Mouse (Mus musculus): Measurements from ENCODE around the gene Tmem63b. TPM values are rescaled to one million over a fixed set of nuclear protein-coding genes. Genes with fewer than 3 reads are reported as not detected.
A peak's percentile ranks its signal among the peaks of the same experiment; 100 is the strongest.

The Tmem63b gene
- polyA plus RNA-seq, 1 experiment from 2014 or later, result 52.7 TPM

- Histone ChIP-seq H3K4me3 (ENCODE audit: low read length) (no peak overlapping the region), H3K36me3 (ENCODE audit: control insufficient read depth, insufficient read depth, low read length) (no peaks in the 10 kb centered on the region), H3K4me2 (ENCODE audit: low read depth, low read length) (no peak overlapping the region), H3K27ac (ENCODE audit: low read length) (no peak overlapping the region), H3K27me3 (ENCODE audit: control insufficient read depth, insufficient read depth, low read depth, low read length) (peaks cover 10% of the 10 kb centered on the region), H3K4me1 (replicated peaks; ENCODE audit: control insufficient read depth, insufficient read depth, low read length) (peaks cover 15% of the 10 kb centered on the region), H3K9ac (ENCODE audit: low read length) (0 out of 2 replicates have a peak overlapping the region, but pooled peaks have one; percentile 22), H3K9me3 (ENCODE audit: control insufficient read depth, low read length) (no peaks in the 10 kb centered on the region)
- 37% methylated on average over 10 of the region's 10 CpGs for WGBS
- ATAC-seq (ENCODE audit: low read depth), result no peak
Measured at GRCm38 (mm10) chr17:45729387-45729786, 42.7 kb upstream of the Tmem63b start.

DNA sequence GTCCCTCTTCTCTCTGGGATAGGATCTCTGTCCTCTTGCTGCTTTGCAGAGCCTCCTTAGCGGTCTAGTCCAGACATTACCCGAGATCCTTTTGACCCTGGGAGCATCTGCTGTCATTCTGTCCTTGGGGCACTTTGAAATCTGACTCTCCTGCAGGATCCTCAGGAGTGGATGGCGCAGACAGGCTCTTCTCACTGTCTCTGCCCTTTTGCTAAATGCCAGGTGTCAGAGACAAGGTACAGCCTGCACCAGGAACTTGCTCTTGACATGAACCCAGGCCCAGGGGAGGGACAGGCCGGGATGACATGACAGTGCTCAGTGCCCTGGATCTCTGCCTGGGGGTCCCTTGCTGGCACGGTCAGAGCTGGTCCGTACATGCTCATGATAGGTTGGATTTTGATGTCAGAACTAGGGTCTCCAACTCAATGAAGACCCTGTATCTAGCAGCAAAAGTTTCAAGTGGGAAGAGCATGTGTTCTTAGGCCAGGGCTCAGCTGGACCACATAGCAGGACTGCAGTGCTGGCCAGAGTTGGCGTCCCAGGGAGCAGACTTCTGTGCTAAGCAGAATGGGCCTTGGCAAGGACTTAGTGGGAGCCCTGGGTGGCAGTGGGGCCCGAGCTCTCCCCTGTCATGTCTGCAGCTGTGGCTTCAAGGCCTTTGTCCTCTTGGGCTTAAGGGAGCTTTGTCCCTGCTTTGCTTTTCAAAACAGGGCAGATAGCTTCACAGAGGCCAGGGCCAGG, 41.4 kb upstream of the Tmem63b start:
- Histone ChIP-seq H3K4me3 (ENCODE audit: low read length) (no peak overlapping the region), H3K9me3 (ENCODE audit: control insufficient read depth, low read length) (no peaks in the 10 kb centered on the region), H3K36me3 (ENCODE audit: control insufficient read depth, insufficient read depth, low read length) (no peaks in the 10 kb centered on the region), H3K27ac (ENCODE audit: low read length) (no peak overlapping the region), H3K4me1 (replicated peaks; ENCODE audit: control insufficient read depth, insufficient read depth, low read length) (peaks cover 7% of the 10 kb centered on the region), H3K27me3 (ENCODE audit: control insufficient read depth, insufficient read depth, low read depth, low read length) (peaks cover 7% of the 10 kb centered on the region; the same call in 1 of the 2 replicates), H3K4me2 (ENCODE audit: low read depth, low read length) (no peak overlapping the region), H3K9ac (ENCODE audit: low read length) (no peak overlapping the region; the same call in 1 of the 2 replicates)
- no peak for ATAC-seq (ENCODE audit: low read depth)
- WGBS, result 44% methylated on average over 8 of the region's 8 CpGs

DNA sequence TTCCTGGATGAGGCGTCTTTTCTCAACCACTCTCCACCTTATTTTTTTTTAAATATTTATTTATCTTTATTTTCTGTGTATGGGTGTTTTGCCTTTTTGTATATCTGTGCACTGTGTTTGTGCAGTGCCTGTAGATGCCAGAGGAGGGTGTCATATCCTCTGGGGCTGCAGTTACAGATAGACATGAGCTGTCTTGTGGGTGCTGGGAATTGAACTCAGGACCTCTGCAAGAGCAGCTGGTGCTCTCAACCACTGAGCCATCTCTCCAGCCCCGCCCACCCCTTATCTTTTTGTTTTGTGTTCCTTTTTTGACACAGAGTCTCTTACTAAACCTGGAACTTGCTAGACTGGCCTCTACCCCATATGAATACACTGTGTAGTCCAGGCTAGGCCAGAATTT, 40.8 kb upstream of the Tmem63b start:
- Histone ChIP-seq H3K9me3 (ENCODE audit: control insufficient read depth, low read length) (no peaks in the 10 kb centered on the region), H3K4me3 (ENCODE audit: low read length) (no peak overlapping the region), H3K27me3 (ENCODE audit: control insufficient read depth, insufficient read depth, low read depth, low read length) (peaks cover 6% of the 10 kb centered on the region; the same call in 1 of the 2 replicates), H3K27ac (ENCODE audit: low read length) (no peak overlapping the region), H3K9ac (ENCODE audit: low read length) (no peak overlapping the region), H3K4me2 (ENCODE audit: low read depth, low read length) (no peak overlapping the region), H3K4me1 (replicated peaks; ENCODE audit: control insufficient read depth, insufficient read depth, low read length) (peaks cover 7% of the 10 kb centered on the region), H3K36me3 (ENCODE audit: control insufficient read depth, insufficient read depth, low read length) (no peaks in the 10 kb centered on the region)
- ATAC-seq (ENCODE audit: low read depth), result no peak
- 77% methylated on average over 2 of the region's 2 CpGs for WGBS

- Histone ChIP-seq H3K4me3 (ENCODE audit: low read length) (no peak overlapping the region), H3K4me1 (replicated peaks; ENCODE audit: control insufficient read depth, insufficient read depth, low read length) (peaks cover 7% of the 10 kb centered on the region), H3K27ac (ENCODE audit: low read length) (peak overlapping the region; percentile 66), H3K9me3 (ENCODE audit: control insufficient read depth, low read length) (no peaks in the 10 kb centered on the region), H3K4me2 (ENCODE audit: low read depth, low read length) (no peak overlapping the region), H3K27me3 (ENCODE audit: control insufficient read depth, insufficient read depth, low read depth, low read length) (0 out of 2 replicates have a peak, but pooled peaks cover 3% of the 10 kb centered on the region), H3K36me3 (ENCODE audit: control insufficient read depth, insufficient read depth, low read length) (no peaks in the 10 kb centered on the region), H3K9ac (ENCODE audit: low read length) (0 out of 2 replicates have a peak overlapping the region, but pooled peaks have one; percentile 18)
- WGBS, result 34% methylated on average over 7 of the region's 7 CpGs
- peak; percentile 63 for ATAC-seq (ENCODE audit: low read depth)
Measured at GRCm38 (mm10) chr17:45726249-45726648, 39.5 kb upstream of the Tmem63b start.

DNA sequence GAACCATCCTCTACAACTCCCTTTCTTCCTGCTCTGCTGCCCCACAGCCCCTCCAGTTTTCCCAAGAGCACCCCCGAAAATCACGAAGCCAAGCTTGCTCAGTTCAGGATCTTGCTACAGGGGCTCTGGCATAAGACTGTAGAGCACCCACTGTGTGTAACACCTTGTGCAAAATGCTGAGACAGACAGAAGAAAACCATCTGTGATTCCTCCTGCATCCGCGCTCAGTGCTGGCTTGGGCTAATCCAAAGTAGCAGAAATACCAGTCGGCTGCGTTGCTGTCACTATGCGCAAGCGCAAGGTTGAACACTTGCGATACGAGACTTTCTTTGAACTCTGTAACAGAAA, 37.8 kb upstream of the Tmem63b start:
- H3K4me1 ChIP-seq (replicated peaks; ENCODE audit: control insufficient read depth, insufficient read depth, low read length), result peaks cover 7% of the 10 kb centered on the region
- no peak overlapping the region for H3K9ac ChIP-seq (ENCODE audit: low read length)
- H3K36me3 ChIP-seq (ENCODE audit: control insufficient read depth, insufficient read depth, low read length), result no peaks in the 10 kb centered on the region
- H3K27me3 ChIP-seq (ENCODE audit: control insufficient read depth, insufficient read depth, low read depth, low read length), result no peaks in the 10 kb centered on the region
- H3K9me3 ChIP-seq (ENCODE audit: control insufficient read depth, low read length), result no peaks in the 10 kb centered on the region
- 82% methylated on average over 10 of the region's 10 CpGs for WGBS
- no peak overlapping the region for H3K27ac ChIP-seq (ENCODE audit: low read length)
- no peak overlapping the region for H3K4me2 ChIP-seq (ENCODE audit: low read depth, low read length)
- no peak overlapping the region; the same call in 1 of the 2 replicates for H3K4me3 ChIP-seq (ENCODE audit: low read length)
- ATAC-seq (ENCODE audit: low read depth), result no peak

DNA sequence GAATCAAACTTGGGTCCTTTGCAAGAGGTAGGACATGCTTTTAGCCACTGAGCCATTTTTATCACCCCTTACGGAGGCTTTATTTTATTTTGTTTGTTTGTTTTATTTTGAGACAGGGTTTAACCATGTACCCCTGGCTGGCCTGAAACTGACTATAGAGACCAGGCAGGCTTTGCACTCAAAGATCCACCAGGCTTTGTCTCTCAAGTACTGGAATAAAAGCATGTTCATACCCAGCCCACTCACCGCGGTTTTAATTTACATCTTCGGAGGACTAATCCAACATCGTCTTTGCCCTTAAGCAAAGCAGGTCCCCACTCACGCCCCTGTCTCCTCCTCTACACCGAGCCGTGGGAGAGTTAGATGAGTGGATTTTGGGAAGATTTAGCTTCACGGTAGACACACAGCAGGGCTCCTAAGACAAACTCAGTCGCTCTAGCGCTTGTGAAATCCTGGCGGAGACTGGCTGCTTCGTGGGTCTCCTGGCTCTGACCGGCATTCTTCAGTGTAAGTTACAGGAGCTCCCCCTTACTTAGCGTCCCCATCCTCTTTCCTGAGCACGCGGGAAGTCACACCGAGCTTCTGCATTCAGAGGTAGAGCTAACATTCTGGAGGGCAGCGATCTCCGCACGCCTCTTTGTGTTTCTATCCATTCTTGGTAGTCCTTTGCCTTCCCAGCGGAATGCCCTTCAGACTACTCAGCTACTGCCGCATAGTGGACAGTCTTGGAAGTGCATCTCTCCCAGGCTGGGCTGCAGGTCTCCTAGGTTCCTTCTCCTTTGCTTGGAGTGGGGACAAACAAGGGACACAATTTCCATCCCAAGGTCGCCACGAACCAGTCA, 37.2 kb upstream of the Tmem63b start:
- peaks cover 7% of the 10 kb centered on the region for H3K4me1 ChIP-seq (replicated peaks; ENCODE audit: control insufficient read depth, insufficient read depth, low read length)
- peak overlapping the region; percentile 82 for H3K9ac ChIP-seq (ENCODE audit: low read length)
- peak; percentile 64 for ATAC-seq (ENCODE audit: low read depth)
- no peaks in the 10 kb centered on the region for H3K36me3 ChIP-seq (ENCODE audit: control insufficient read depth, insufficient read depth, low read length)
- peak overlapping the region; percentile 37; the same call in 1 of the 2 replicates for H3K27ac ChIP-seq (ENCODE audit: low read length)
- WGBS, result 2% methylated on average over 25 of the region's 25 CpGs
- H3K9me3 ChIP-seq (ENCODE audit: control insufficient read depth, low read length), result no peaks in the 10 kb centered on the region
- no peaks in the 10 kb centered on the region for H3K27me3 ChIP-seq (ENCODE audit: control insufficient read depth, insufficient read depth, low read depth, low read length)
- peak overlapping the region; percentile 58 for H3K4me3 ChIP-seq (ENCODE audit: low read length)
- H3K4me2 ChIP-seq (ENCODE audit: low read depth, low read length), result peak overlapping the region; percentile 85

- WGBS, result 4% methylated on average over 10 of the region's 10 CpGs
- H3K9ac ChIP-seq (ENCODE audit: low read length), result no peak overlapping the region
- peaks cover under 1% of the 10 kb centered on the region; the same call in 1 of the 2 replicates for H3K4me1 ChIP-seq (replicated peaks; ENCODE audit: control insufficient read depth, insufficient read depth, low read length)
- H3K4me3 ChIP-seq (ENCODE audit: low read length), result no peak overlapping the region
- ATAC-seq (ENCODE audit: low read depth), result peak; percentile 60
- H3K4me2 ChIP-seq (ENCODE audit: low read depth, low read length), result no peak overlapping the region
- no peaks in the 10 kb centered on the region for H3K9me3 ChIP-seq (ENCODE audit: control insufficient read depth, low read length)
- no peaks in the 10 kb centered on the region for H3K36me3 ChIP-seq (ENCODE audit: control insufficient read depth, insufficient read depth, low read length)
- no peak overlapping the region for H3K27ac ChIP-seq (ENCODE audit: low read length)
- H3K27me3 ChIP-seq (ENCODE audit: control insufficient read depth, insufficient read depth, low read depth, low read length), result no peaks in the 10 kb centered on the region
Measured at GRCm38 (mm10) chr17:45718323-45718722, 31.6 kb upstream of the Tmem63b start.

GRCm38 (mm10) chr17:45711525-45711924, 24.8 kb upstream of the Tmem63b start:
- H3K4me3 ChIP-seq (ENCODE audit: low read length), result no peak overlapping the region
- ATAC-seq (ENCODE audit: low read depth), result no peak
- WGBS, result 30% methylated on average over 3 of the region's 3 CpGs
- H3K27ac ChIP-seq (ENCODE audit: low read length), result no peak overlapping the region
- H3K36me3 ChIP-seq (ENCODE audit: control insufficient read depth, insufficient read depth, low read length), result no peaks in the 10 kb centered on the region
- H3K4me1 ChIP-seq (replicated peaks; ENCODE audit: control insufficient read depth, insufficient read depth, low read length), result no peaks in the 10 kb centered on the region
- H3K9ac ChIP-seq (ENCODE audit: low read length), result no peak overlapping the region
- H3K9me3 ChIP-seq (ENCODE audit: control insufficient read depth, low read length), result no peaks in the 10 kb centered on the region
- H3K4me2 ChIP-seq (ENCODE audit: low read depth, low read length), result no peak overlapping the region
- H3K27me3 ChIP-seq (ENCODE audit: control insufficient read depth, insufficient read depth, low read depth, low read length), result no peaks in the 10 kb centered on the region

- no peaks in the 10 kb centered on the region for H3K36me3 ChIP-seq (ENCODE audit: control insufficient read depth, insufficient read depth, low read length)
- no peak overlapping the region for H3K9ac ChIP-seq (ENCODE audit: low read length)
- no peaks in the 10 kb centered on the region for H3K27me3 ChIP-seq (ENCODE audit: control insufficient read depth, insufficient read depth, low read depth, low read length)
- no peak overlapping the region for H3K27ac ChIP-seq (ENCODE audit: low read length)
- H3K4me1 ChIP-seq (replicated peaks; ENCODE audit: control insufficient read depth, insufficient read depth, low read length), result no peaks in the 10 kb centered on the region
- H3K9me3 ChIP-seq (ENCODE audit: control insufficient read depth, low read length), result no peaks in the 10 kb centered on the region
- H3K4me3 ChIP-seq (ENCODE audit: low read length), result no peak overlapping the region
- ATAC-seq (ENCODE audit: low read depth), result no peak
- WGBS, result 75% methylated on average over 8 of the region's 8 CpGs
- H3K4me2 ChIP-seq (ENCODE audit: low read depth, low read length), result no peak overlapping the region
Measured at GRCm38 (mm10) chr17:45710407-45710806, 23.7 kb upstream of the Tmem63b start.
